ENCODE assay signal across 18 mouse cellular contexts in genomic region chr2:156781836-156782480, GRCm38 (mm10). TPM values are rescaled to one million over a fixed set of nuclear protein-coding genes. Genes with fewer than 3 reads are reported as not detected.
DNase-seq lines count a peak whose midpoint lies in the region; ATAC-seq lines count a peak whose summit lies in the region.
"Had no signal": no experiment of that assay in that cellular context is flagged by ENCODE, and none has a peak within 500 bp of the region (broad histone marks: within the 10 kb centered on the region; RNA-seq: fewer than 3 reads in every experiment).

No protein-coding gene starts in this region.

- no peak overlapping the region for H3K9ac ChIP-seq in hindbrain, embryonic 13.5 days
- H3K9ac ChIP-seq in liver, embryonic 16.5 days (ENCODE audit: low read depth, low read length), result peak overlapping the region; percentile 28
- H3K9ac ChIP-seq: forebrain, embryonic 13.5 days had no signal

- peaks cover 30% of the 10 kb centered on the region for H3K4me1 ChIP-seq in hindbrain, embryonic 10.5 days (replicated peaks)
- peaks cover 16% of the 10 kb centered on the region; the same call in 1 of the 2 replicates for H3K4me1 ChIP-seq in hindbrain, embryonic 13.5 days (replicated peaks)
- H3K4me1 ChIP-seq in liver, embryonic 16.5 days (ENCODE audit: control insufficient read depth, low read depth, low read length), result peaks cover 50% of the 10 kb centered on the region

- peaks cover 17% of the 10 kb centered on the region for H3K27me3 ChIP-seq in hindbrain, embryonic 10.5 days (ENCODE audit: insufficient read depth, poor library complexity, severe bottlenecking)
- peaks cover 5% of the 10 kb centered on the region; the same call in 1 of the 2 replicates for H3K27me3 ChIP-seq in hindbrain, embryonic 13.5 days
- H3K27me3 ChIP-seq in liver, embryonic 16.5 days (ENCODE audit: control insufficient read depth, insufficient read depth, low read depth, low read length), result no peaks in the 10 kb centered on the region; the same call in 1 of the 2 replicates
- H3K27me3 ChIP-seq: forebrain, embryonic 13.5 days had no signal

- peak overlapping the region; percentile 50 for H3K27ac ChIP-seq in hindbrain, embryonic 10.5 days
- no peak overlapping the region for H3K27ac ChIP-seq in hindbrain, embryonic 13.5 days
- peak overlapping the region; percentile 87 for H3K27ac ChIP-seq in liver, embryonic 16.5 days (ENCODE audit: low read length)
- H3K27ac ChIP-seq: forebrain, embryonic 13.5 days had no signal

- no peak for DNase-seq in hindbrain, embryonic 10.5 days (ENCODE audit: low spot score)
- DNase-seq in ES-CJ7 (ENCODE audit: low read depth, low spot score), result peak; percentile 60
- DNase-seq in c-Kit-positive CD71-positive TER-119-negative erythroid progenitor cells, embryonic 14.5 days (ENCODE audit: low read depth), result peak; percentile 68
- no peak for DNase-seq in adipocyte (ENCODE audit: low spot score)
- DNase-seq in natural killer cell, adult 2 months (ENCODE audit: low spot score in 2 of 2), result no peak
- DNase-seq: cerebellum, adult 2 months; gastrocnemius, postnatal 25 days; heart, postnatal 36 days; kidney, postnatal 36 days; layer of hippocampus, postnatal 36 days; lung, postnatal 4 days; right cerebral cortex, postnatal 14 days; thymus, postnatal 4 days had no signal

- no peak overlapping the region for H3K4me3 ChIP-seq in hindbrain, embryonic 10.5 days
- no peak overlapping the region for H3K4me3 ChIP-seq in hindbrain, embryonic 13.5 days
- no peak overlapping the region for H3K4me3 ChIP-seq in liver, embryonic 16.5 days (ENCODE audit: low read depth, low read length)
- H3K4me3 ChIP-seq: forebrain, embryonic 13.5 days had no signal

- H3K4me2 ChIP-seq in hindbrain, embryonic 13.5 days, result no peak overlapping the region
- H3K4me2 ChIP-seq in liver, embryonic 16.5 days (ENCODE audit: low read depth, low read length), result peak overlapping the region; percentile 7
- H3K4me2 ChIP-seq: forebrain, embryonic 13.5 days had no signal

- ATAC-seq in hindbrain, embryonic 13.5 days (ENCODE audit: low FRiP score), result no peak
- ATAC-seq in liver, embryonic 16.5 days (ENCODE audit: low read depth), result peak; percentile 73
- ATAC-seq: CD4-positive, CD25-positive, alpha-beta regulatory T cell, adult 4 months; forebrain, embryonic 13.5 days; inflammation-experienced regulatory T-cells, adult 6 months had no signal

- no peaks in the 10 kb centered on the region for H3K36me3 ChIP-seq in hindbrain, embryonic 10.5 days
- no peaks in the 10 kb centered on the region for H3K36me3 ChIP-seq in hindbrain, embryonic 13.5 days
- H3K36me3 ChIP-seq in liver, embryonic 16.5 days (ENCODE audit: control insufficient read depth, insufficient read depth), result no peaks in the 10 kb centered on the region

- 0 out of 2 replicates have a peak, but pooled peaks cover 9% of the 10 kb centered on the region for H3K9me3 ChIP-seq in hindbrain, embryonic 10.5 days
- 0 out of 2 replicates have a peak, but pooled peaks cover 7% of the 10 kb centered on the region for H3K9me3 ChIP-seq in hindbrain, embryonic 13.5 days
- H3K9me3 ChIP-seq in liver, embryonic 16.5 days (replicated peaks; ENCODE audit: control insufficient read depth, low read length), result no peaks in the 10 kb centered on the region
- H3K9me3 ChIP-seq: forebrain, embryonic 13.5 days had no signal

- 71% methylated on average over 4 of the region's 4 CpGs for WGBS in hindbrain, embryonic 10.5 days
- 78% methylated on average over 4 of the region's 4 CpGs for WGBS in hindbrain, embryonic 13.5 days
- 33% methylated on average over 4 of the region's 4 CpGs for WGBS in liver, embryonic 16.5 days (ENCODE audit: insufficient replicate concordance)

RNA-seq across cellular contexts. Expression of gene Myl9, which starts 6.7 kb away (rescaled TPM):
- 86.1 and 126 TPM in 2 replicates for polyA plus RNA-seq in hindbrain, embryonic 10.5 days (2016; fragmentation: Nextera tagmentation; extraction: Ambion mirVana)
- 39.1 and 53.3 TPM in 2 replicates for polyA plus RNA-seq in hindbrain, embryonic 13.5 days (2015; fragmentation: Nextera tagmentation; extraction: Ambion mirVana)
- polyA plus RNA-seq in liver, embryonic 16.5 days (2015; fragmentation: Nextera tagmentation; extraction: Ambion mirVana), result 43.0 and 56.1 TPM in 2 replicates
- polyA plus RNA-seq: CD4-positive, CD25-positive, alpha-beta regulatory T cell, adult 4 months; inflammation-experienced regulatory T-cells, adult 6 months had no signal

RNA-seq across cellular contexts. Expression of gene Tgif2, which starts 57.8 kb away (rescaled TPM):
- polyA plus RNA-seq in hindbrain, embryonic 10.5 days (2016; fragmentation: Nextera tagmentation; extraction: Ambion mirVana), result 88.4 and 90.3 TPM in 2 replicates
- 25.7 and 28.6 TPM in 2 replicates for polyA plus RNA-seq in hindbrain, embryonic 13.5 days (2015; fragmentation: Nextera tagmentation; extraction: Ambion mirVana)
- 5.1 and 5.4 TPM in 2 replicates for polyA plus RNA-seq in liver, embryonic 16.5 days (2015; fragmentation: Nextera tagmentation; extraction: Ambion mirVana)

Comparison
In these comparisons a context has a peak if more than half of its experiments do, and no peak if none do; other contexts are left out.
1. DNase-seq: peak in ES-CJ7 (single experiment) and c-Kit-positive CD71-positive TER-119-negative erythroid progenitor cells, embryonic 14.5 days (single experiment); none in hindbrain, embryonic 10.5 days (single experiment), adipocyte (single experiment) and natural killer cell, adult 2 months (0 of 2).